Mouse (Mus musculus) right cerebral cortex, postnatal 10 days (tissue): ENCODE measurements at regions not wholly inside any gene's neighbourhood (a gene's known extent, or its start where the extent isn't known, plus 50 kb on each side); places are given as distances from the start of the nearest gene placed in this dataset.
A peak's percentile ranks its signal among the peaks of the same experiment; 100 is the strongest.

Experiments used
- DNase-seq, 2 experiments: peaks; one replicate each; pipeline ENCODE4 v3.0.0; 2021; ENCODE audit warnings: low spot score in 2 of 2

- DNase-seq = no peak
Measured at GRCm38 (mm10) chr5:90164434-90164833, 59.4 kb downstream of the Cox18 start.

- no peak for DNase-seq
Measured at GRCm38 (mm10) chr5:90163033-90163859, 60.6 kb downstream of the Cox18 start.

- no peak for DNase-seq
Measured at GRCm38 (mm10) chr5:90160281-90160680, 63.5 kb downstream of the Cox18 start.

DNA sequence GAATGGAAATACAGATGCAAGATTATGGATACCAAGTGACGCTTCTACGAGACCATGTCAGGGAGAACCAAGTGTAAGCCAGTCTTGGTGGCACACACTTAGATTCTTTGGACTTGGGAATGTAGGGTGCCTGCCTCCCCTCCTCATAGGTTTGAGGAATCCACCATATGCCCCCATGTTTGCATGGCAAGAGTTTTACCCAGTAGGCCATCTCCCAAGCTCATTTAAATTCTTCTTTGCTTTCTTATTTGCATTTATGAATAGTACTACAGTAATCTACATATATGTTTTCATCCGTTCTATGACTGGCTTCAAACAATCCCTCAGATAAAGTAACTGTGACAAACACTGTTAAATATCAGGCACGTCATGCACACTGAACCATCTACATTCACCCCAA is 67.3 kb downstream of the Cox18 start:
- no peak for DNase-seq

GRCm38 (mm10) chr5:90149611-90150532 is 73.9 kb downstream of the Cox18 start:
- DNase-seq = peak in 1 of 2 experiments; percentile 26

- DNase-seq = no peak
Measured at GRCm38 (mm10) chr5:90135971-90136370, 87.8 kb downstream of the Cox18 start.

DNA sequence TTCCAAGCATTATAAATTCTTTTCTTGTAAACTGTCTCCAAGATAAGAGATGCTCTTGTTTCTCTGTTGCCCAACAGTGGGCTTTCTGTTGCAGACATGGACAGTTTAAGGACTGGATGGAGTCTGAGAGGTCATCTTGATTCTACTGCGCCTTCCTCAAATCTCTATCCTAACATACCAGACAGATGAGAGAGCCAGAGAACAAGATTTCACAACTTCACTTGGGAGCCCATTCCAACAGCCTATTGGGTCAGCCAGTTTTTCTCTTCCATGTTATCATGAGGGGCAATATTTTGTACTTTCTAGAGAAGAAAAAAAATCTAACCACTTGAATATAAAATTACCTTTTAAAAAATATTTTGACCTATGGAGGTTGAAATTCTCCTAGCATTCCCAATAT is 116.8 kb downstream of the Cox18 start:
- DNase-seq = no peak

GRCm38 (mm10) chr5:90104672-90105071 is 119.1 kb downstream of the Cox18 start:
- no peak for DNase-seq

GRCm38 (mm10) chr5:90088541-90088940 is 135.3 kb downstream of the Cox18 start:
- DNase-seq = no peak

- DNase-seq = no peak
Measured at GRCm38 (mm10) chr5:90086491-90086890, 137.3 kb downstream of the Cox18 start.

GRCm38 (mm10) chr5:90077025-90077536 is 146.7 kb downstream of the Cox18 start:
- no peak for DNase-seq

- DNase-seq = no peak
Measured at GRCm38 (mm10) chr5:90075629-90076349, 148.0 kb downstream of the Cox18 start.

DNA sequence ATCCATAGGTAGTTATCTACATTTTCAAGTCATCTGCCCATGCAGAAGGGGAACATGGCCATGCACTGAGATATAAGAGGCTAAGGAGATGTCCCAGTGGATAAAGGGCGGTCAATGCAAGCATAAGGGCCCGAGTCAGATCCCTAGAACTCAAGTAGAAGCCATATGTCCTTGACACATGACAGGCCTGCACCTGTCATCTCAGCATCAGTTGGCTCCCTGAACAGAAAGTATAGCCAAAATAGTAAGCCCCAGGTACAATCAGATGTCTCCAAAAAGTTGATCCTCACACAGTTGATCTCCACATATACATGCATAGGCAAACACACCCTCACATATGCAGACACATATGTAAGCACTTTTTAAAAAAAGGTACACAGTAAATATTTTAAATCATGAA is 152.0 kb downstream of the Cox18 start:
- no peak for DNase-seq

- no peak for DNase-seq
Measured at GRCm38 (mm10) chr5:90068601-90069000, 155.2 kb downstream of the Cox18 start.

GRCm38 (mm10) chr5:90067817-90068216 is 156.0 kb downstream of the Cox18 start:
- DNase-seq = no peak

- DNase-seq = no peak
Measured at GRCm38 (mm10) chr5:90065884-90066615, 157.8 kb downstream of the Cox18 start.

GRCm38 (mm10) chr5:90055686-90056085 is 168.1 kb downstream of the Cox18 start:
- no peak for DNase-seq

DNA sequence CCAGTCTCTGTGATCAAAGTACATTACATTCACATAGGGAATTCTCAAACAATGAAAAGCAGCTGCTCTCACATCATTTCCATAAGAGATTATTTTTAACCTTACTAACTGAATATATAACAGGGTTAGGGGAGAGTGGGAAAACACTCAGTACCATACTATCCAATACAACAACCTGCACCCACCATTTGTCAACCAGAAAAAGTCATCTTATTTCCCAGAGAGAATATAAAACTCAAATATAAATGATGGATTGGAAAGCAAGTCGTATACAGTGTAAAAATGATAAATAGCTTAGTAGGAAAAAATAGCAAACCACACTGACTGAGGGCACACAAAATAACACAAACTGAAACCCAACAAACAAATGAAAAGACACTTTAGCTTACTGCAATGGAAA is 169.4 kb upstream of the Adamts3 start:
- no peak for DNase-seq

DNA sequence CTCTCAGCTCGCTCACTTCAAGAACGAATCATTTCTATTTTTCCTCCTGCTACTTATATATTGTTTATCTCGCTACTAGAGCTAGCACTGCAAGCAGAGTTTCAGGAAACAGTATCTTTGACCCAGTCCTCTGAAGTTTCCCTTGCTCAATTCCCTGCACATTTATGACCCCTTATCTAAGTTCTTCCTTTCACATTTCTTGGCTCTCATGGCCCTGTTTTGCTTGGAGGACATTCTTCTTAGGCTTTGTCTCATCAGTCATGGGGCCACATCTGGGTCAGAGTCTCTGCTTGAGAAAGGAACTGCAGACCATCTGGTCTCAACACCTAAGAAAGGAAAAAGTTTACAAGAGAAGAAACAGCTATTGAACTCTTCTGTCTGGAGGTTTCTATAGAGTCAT is 166.7 kb upstream of the Adamts3 start:
- DNase-seq = no peak

DNA sequence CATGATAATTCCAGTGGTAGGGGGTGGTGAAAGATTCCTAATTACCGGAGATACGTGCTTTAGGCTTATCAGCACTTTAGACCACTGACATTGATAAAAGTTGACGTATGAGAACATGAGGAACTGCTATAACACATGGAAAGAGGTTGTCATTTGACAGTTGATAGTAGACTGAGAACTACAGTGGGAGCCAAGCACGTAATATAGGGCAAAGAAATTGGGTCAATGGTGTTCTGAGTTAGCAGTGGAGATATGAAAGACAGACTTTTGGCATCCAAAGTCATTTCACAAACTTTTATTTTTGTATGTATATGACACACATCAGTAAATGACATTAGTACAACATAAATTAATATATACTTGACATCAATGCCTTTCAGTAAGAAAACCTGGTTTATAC is 159.6 kb upstream of the Adamts3 start:
- DNase-seq = no peak

GRCm38 (mm10) chr5:90033103-90033502 is 150.0 kb upstream of the Adamts3 start:
- DNase-seq = peak; percentile 37 to 51
